Mouse (Mus musculus) testis, adult 2 months (tissue): ENCODE measurements around the gene Ascl3.

Experiments
- CTCF ChIP-seq: fragments of 200-500 bp; IDR thresholded peaks from 2 replicates; pipeline ENCODE4 v1.5.1; 2012; ENCODE audit warnings: low read depth, mild to moderate bottlenecking, inconsistent platforms, low read length, moderate library complexity; ENCODE audit not compliant: control insufficient read depth, insufficient read depth, insufficient replicate concordance
- POLR2A ChIP-seq: fragments of 200-500 bp; IDR thresholded peaks from 2 replicates; pipeline ENCODE4 v1.6.1; 2012; ENCODE audit warnings: low read depth, mild to moderate bottlenecking, inconsistent platforms, low read length, moderate library complexity; ENCODE audit not compliant: control insufficient read depth

DNA sequence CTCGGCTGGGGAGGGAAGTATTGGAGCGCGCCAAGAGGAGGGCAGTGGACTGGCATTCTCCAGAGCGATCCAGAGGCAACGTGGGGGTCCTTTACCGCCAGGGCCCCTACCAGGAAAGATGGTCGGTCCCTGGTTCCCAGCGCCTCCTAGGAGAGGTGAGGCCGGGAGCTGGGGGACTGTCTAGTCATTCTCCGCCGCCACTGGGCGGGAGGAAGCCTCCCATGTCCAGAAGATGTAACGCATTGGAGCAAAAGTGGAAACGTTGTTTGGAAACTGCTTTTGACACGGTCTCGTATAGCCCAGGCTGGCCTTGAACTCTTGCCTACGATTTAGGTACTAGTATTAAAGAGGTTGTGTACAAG, 27.5 kb downstream of the Ascl3 start:
- TF ChIP-seq CTCF, result no peak
- TF ChIP-seq POLR2A, result no peak; the same call in 1 of the 2 replicates
